28 mouse cellular contexts compared by ENCODE assay signal in the genomic region with DNA sequence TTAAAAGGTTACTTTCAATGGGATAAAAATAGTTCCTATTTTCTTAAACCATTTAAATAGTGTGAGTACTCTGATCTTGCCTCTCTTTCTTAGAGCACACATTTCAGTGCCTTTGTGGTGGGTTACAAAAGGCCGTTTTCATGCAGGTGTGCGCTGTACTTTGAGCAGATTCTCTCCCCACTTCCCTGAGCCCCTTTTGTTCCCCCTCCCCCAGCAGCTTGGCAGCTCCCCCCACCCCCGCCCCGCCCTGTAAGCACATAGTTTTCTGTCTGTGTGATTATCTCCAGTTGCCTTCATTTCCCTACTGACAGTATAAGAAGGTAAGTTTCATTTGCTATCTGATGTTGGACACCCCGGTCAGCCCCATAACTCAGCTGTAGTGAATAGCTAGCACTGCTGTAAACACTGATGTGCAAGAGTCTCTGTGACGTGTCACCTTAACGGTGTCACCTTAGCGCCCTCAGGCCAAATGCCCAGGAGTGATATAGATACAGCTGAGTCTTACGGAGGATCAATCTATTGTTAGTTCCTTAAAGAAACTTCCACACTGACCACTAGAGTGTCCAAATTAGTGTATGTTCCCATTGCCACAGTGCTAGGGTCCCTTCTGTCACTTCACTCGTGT. TPM values are rescaled to one million over a fixed set of nuclear protein-coding genes. Genes with fewer than 3 reads are reported as not detected.
DNase-seq lines count a peak whose midpoint lies in the region; ATAC-seq and TF ChIP-seq lines count a peak whose summit lies in the region.
"Had no signal": no experiment of that assay in that cellular context is flagged by ENCODE, and none has a peak within 500 bp of the region (broad histone marks: within the 10 kb centered on the region; RNA-seq: fewer than 3 reads in every experiment).

No protein-coding gene starts in this region.

- no peak overlapping the region for H3K9ac ChIP-seq in kidney, embryonic 15.5 days
- no peak overlapping the region for H3K9ac ChIP-seq in liver, embryonic 13.5 days
- H3K9ac ChIP-seq in hindbrain, postnatal 0 days (replicated peaks; ENCODE audit: low read length): no peak overlapping the region
- H3K9ac ChIP-seq: embryonic facial prominence, embryonic 12.5 days; forebrain, embryonic 12.5 days; limb, embryonic 12.5 days; liver, embryonic 15.5 days; neural tube, embryonic 15.5 days had no signal

- H3K9me3 ChIP-seq in kidney, embryonic 15.5 days (replicated peaks): no peaks in the 10 kb centered on the region
- no peaks in the 10 kb centered on the region for H3K9me3 ChIP-seq in liver, embryonic 13.5 days (replicated peaks)
- no peaks in the 10 kb centered on the region for H3K9me3 ChIP-seq in hindbrain, postnatal 0 days (ENCODE audit: low read length)
- H3K9me3 ChIP-seq: embryonic facial prominence, embryonic 12.5 days; forebrain, embryonic 12.5 days; hindbrain, embryonic 10.5 days; limb, embryonic 12.5 days; liver, embryonic 15.5 days; neural tube, embryonic 15.5 days had no signal

- no peak for TF ChIP-seq CTCF in hindbrain, postnatal 0 days (IDR thresholded peaks at IDR 0.05; ENCODE audit: low read depth)

- no peaks in the 10 kb centered on the region for H3K36me3 ChIP-seq in kidney, embryonic 15.5 days
- H3K36me3 ChIP-seq in liver, embryonic 13.5 days: no peaks in the 10 kb centered on the region
- H3K36me3 ChIP-seq in hindbrain, postnatal 0 days (ENCODE audit: insufficient read depth, low read length): no peaks in the 10 kb centered on the region
- H3K36me3 ChIP-seq: embryonic facial prominence, embryonic 12.5 days; forebrain, embryonic 12.5 days; G1E; hindbrain, embryonic 10.5 days; liver, embryonic 15.5 days; neural tube, embryonic 15.5 days had no signal

- 0 out of 2 replicates have a peak overlapping the region, but pooled peaks have one; percentile 5 for H3K27ac ChIP-seq in kidney, embryonic 15.5 days
- H3K27ac ChIP-seq in liver, embryonic 13.5 days: no peak overlapping the region
- H3K27ac ChIP-seq in hindbrain, postnatal 0 days: no peak overlapping the region
- H3K27ac ChIP-seq: embryonic facial prominence, embryonic 12.5 days; forebrain, embryonic 12.5 days; hindbrain, embryonic 10.5 days; kidney, postnatal 0 days; limb, embryonic 12.5 days; liver, embryonic 15.5 days; neural tube, embryonic 15.5 days; stomach, postnatal 0 days had no signal

- DNase-seq in kidney, adult 8-10 months: no peak
- DNase-seq in liver, embryonic 13.5 days: no peak
- DNase-seq in thymus, postnatal 0 days (ENCODE audit: low spot score): peak; percentile 84
- DNase-seq in hindbrain, postnatal 0 days (ENCODE audit: low spot score): no peak
- DNase-seq in ovary, postnatal 10 days (ENCODE audit: low spot score): no peak
- DNase-seq: B cell, adult 2 months; cerebellum, adult 11 months; cerebellum, postnatal 10 days; gastrocnemius, postnatal 36 days; lung, postnatal 4 days; right cerebral cortex, postnatal 14 days had no signal

- WGBS in kidney, embryonic 15.5 days: 50% methylated on average over 10 of the region's 10 CpGs
- WGBS in liver, embryonic 13.5 days (ENCODE audit: insufficient replicate concordance): 45% methylated on average over 10 of the region's 10 CpGs
- WGBS in hindbrain, postnatal 0 days: 82% methylated on average over 10 of the region's 10 CpGs

- ATAC-seq in kidney, embryonic 15.5 days (replicated peaks; ENCODE audit: low FRiP score): no peak
- ATAC-seq in liver, embryonic 13.5 days (ENCODE audit: low read depth): peak; percentile 41; the same call in 1 of the 2 replicates
- no peak for ATAC-seq in hindbrain, postnatal 0 days
- ATAC-seq in erythroblast, adult 5-6 weeks (replicated peaks; ENCODE audit: low FRiP score, poor library complexity, severe bottlenecking): no peak
- ATAC-seq: hindbrain, embryonic 16.5 days; intestine, postnatal 0 days; Patski had no signal

- H3K4me3 ChIP-seq in kidney, embryonic 15.5 days (replicated peaks): no peak overlapping the region
- no peak overlapping the region for H3K4me3 ChIP-seq in liver, embryonic 13.5 days (replicated peaks)
- H3K4me3 ChIP-seq in hindbrain, postnatal 0 days (ENCODE audit: low read length): no peak overlapping the region
- H3K4me3 ChIP-seq: embryonic facial prominence, embryonic 12.5 days; erythroblast, embryonic 14.5 days; forebrain, embryonic 12.5 days; hindbrain, embryonic 10.5 days; limb, embryonic 12.5 days; liver, embryonic 15.5 days; neural tube, embryonic 15.5 days had no signal

- H3K27me3 ChIP-seq in kidney, embryonic 15.5 days: no peaks in the 10 kb centered on the region
- H3K27me3 ChIP-seq in liver, embryonic 13.5 days: no peaks in the 10 kb centered on the region
- H3K27me3 ChIP-seq in hindbrain, postnatal 0 days (ENCODE audit: insufficient read depth, low read length): no peaks in the 10 kb centered on the region
- H3K27me3 ChIP-seq: CH12.LX; embryonic facial prominence, embryonic 12.5 days; limb, embryonic 12.5 days; liver, embryonic 15.5 days; neural tube, embryonic 15.5 days; Patski had no signal

- peaks cover 98% of the 10 kb centered on the region for H3K4me1 ChIP-seq in kidney, embryonic 15.5 days
- peaks cover 42% of the 10 kb centered on the region for H3K4me1 ChIP-seq in liver, embryonic 13.5 days (replicated peaks)
- H3K4me1 ChIP-seq in hindbrain, postnatal 0 days (ENCODE audit: insufficient read depth, low read length): no peaks in the 10 kb centered on the region

- H3K4me2 ChIP-seq in kidney, embryonic 15.5 days: no peak overlapping the region
- H3K4me2 ChIP-seq in liver, embryonic 13.5 days: no peak overlapping the region
- H3K4me2 ChIP-seq in hindbrain, postnatal 0 days (ENCODE audit: low read depth, low read length): no peak overlapping the region
- H3K4me2 ChIP-seq: embryonic facial prominence, embryonic 12.5 days; forebrain, embryonic 12.5 days; limb, embryonic 12.5 days; liver, embryonic 15.5 days; midbrain, embryonic 11.5 days; neural tube, embryonic 15.5 days had no signal

RNA-seq across cellular contexts. Expression of gene Ptpn14, which starts 53.8 kb away (rescaled TPM):
- 17.1 and 17.3 TPM in 2 replicates for polyA plus RNA-seq in kidney, embryonic 15.5 days (2015; fragmentation: Nextera tagmentation; extraction: Ambion mirVana)
- 0.41 and 0.44 TPM in 2 replicates for polyA plus RNA-seq in liver, embryonic 13.5 days (2015; fragmentation: Nextera tagmentation; extraction: Ambion mirVana)
- 11.8 and 12.3 TPM in 2 replicates for polyA plus RNA-seq in thymus, postnatal 0 days (2015; fragmentation: Nextera tagmentation; extraction: Ambion mirVana)
- total RNA-seq in hindbrain, postnatal 0 days (2014; rRNA removed): 8.2 and 8.9 TPM in 2 replicates
- 1.4 and 1.6 TPM in 2 replicates for polyA plus RNA-seq in hindbrain, postnatal 0 days (2015; fragmentation: Nextera tagmentation; extraction: Ambion mirVana)
- total RNA-seq in erythroblast, adult 5-6 weeks (2015; ENCODE audit: low replicate concordance): 0.84 and 1.5 TPM in 2 replicates
- 0.56 and 1.3 TPM in 2 replicates for total RNA-seq in erythroblast, adult 5-6 weeks (2017; ENCODE audit: low replicate concordance)
- polyA plus RNA-seq: erythroblast, embryonic 14.5 days; G1E had no signal
